Mouse (Mus musculus) spleen, adult 12 weeks (tissue): ENCODE data around the gene Ushbp1.
"Not testable (repeated sequence)": the region's sequence is repeated elsewhere in the genome, so short reads cannot be mapped to it uniquely, and the experiment has no call there.

Experiments used
- DNase-seq: peaks from one replicate; pipeline ENCODE4 v3.0.0; 2022; ENCODE audit warnings: low spot score

Gene Ushbp1

GRCm38 (mm10) chr8:71369040-71369718, 26.4 kb downstream of the Ushbp1 start:
- no peak for DNase-seq

GRCm38 (mm10) chr8:71368366-71368765, 27.2 kb downstream of the Ushbp1 start:
- DNase-seq = no peak

GRCm38 (mm10) chr8:71367529-71368176, 27.9 kb downstream of the Ushbp1 start:
- no peak for DNase-seq

- peak; percentile 85 for DNase-seq
Measured at GRCm38 (mm10) chr8:71366771-71367528, 28.7 kb downstream of the Ushbp1 start, which contains the start of gene Use1. Use1 (plus strand) TSS chr8:71366848.

GRCm38 (mm10) chr8:71358026-71358425, 37.6 kb downstream of the Ushbp1 start:
- DNase-seq = no peak

- no peak for DNase-seq
Measured at GRCm38 (mm10) chr8:71351520-71351919, 44.1 kb downstream of the Ushbp1 start.

- no peak for DNase-seq
Measured at GRCm38 (mm10) chr8:71351117-71351516, 44.5 kb downstream of the Ushbp1 start.

- no peak for DNase-seq
Measured at GRCm38 (mm10) chr8:71346581-71346980, 49.0 kb downstream of the Ushbp1 start.

GRCm38 (mm10) chr8:71340625-71341024, 55.0 kb downstream of the Ushbp1 start:
- DNase-seq = peak; percentile 18

GRCm38 (mm10) chr8:71337834-71338233, 57.8 kb downstream of the Ushbp1 start:
- DNase-seq = not testable (repeated sequence)
